Mouse (Mus musculus) myocyte (in vitro differentiated cells): ENCODE measurements around the gene Cwc22.

Experiments
- CEBPB ChIP-seq: IDR thresholded peaks from 2 replicates; pipeline ENCODE4 v1.6.1; 2011; ENCODE audit warnings: mild to moderate bottlenecking, moderate library complexity; ENCODE audit not compliant: poor library complexity, insufficient read depth, severe bottlenecking
- E2F4 ChIP-seq: IDR thresholded peaks from one replicate; pipeline ENCODE4 v1.6.1; 2011; ENCODE audit warnings: mild to moderate bottlenecking, control low read depth, moderate library complexity; ENCODE audit not compliant: insufficient read depth
- MAX ChIP-seq: IDR thresholded peaks from one replicate; pipeline ENCODE4 v1.6.1; 2011; ENCODE audit warnings: low read depth, mild to moderate bottlenecking, control low read depth
- MYOD1 ChIP-seq, 3 experiments: IDR thresholded peaks; one replicate each; pipeline ENCODE4 v1.6.1; 2011; ENCODE audit warnings: control low read depth in 2 of 3, low read depth in 2 of 3, mild to moderate bottlenecking in 2 of 3, moderate library complexity in 1 of 3; ENCODE audit not compliant: insufficient read length in 2 of 3, control insufficient read depth in 1 of 3
- MYOG ChIP-seq, 3 experiments: IDR thresholded peaks; one replicate each; pipeline ENCODE4 v1.6.1; 2011; ENCODE audit warnings: control low read depth in 2 of 3, low read depth in 2 of 3, mild to moderate bottlenecking in 2 of 3; ENCODE audit not compliant: insufficient read length in 2 of 3, control insufficient read depth in 1 of 3, insufficient read depth in 1 of 3
- POLR2A ChIP-seq: IDR thresholded peaks from one replicate; pipeline ENCODE4 v1.6.1; 2011; ENCODE audit warnings: low read depth, mild to moderate bottlenecking, control low read depth, moderate library complexity; ENCODE audit not compliant: insufficient read length
- POLR2AphosphoS2 ChIP-seq: IDR thresholded peaks from one replicate; pipeline ENCODE4 v1.6.1; 2011; ENCODE audit warnings: low read depth, control low read depth; ENCODE audit not compliant: insufficient read length
- REST ChIP-seq: IDR thresholded peaks from one replicate; pipeline ENCODE4 v1.6.1; 2011; ENCODE audit warnings: mild to moderate bottlenecking, control low read depth, moderate library complexity; ENCODE audit not compliant: insufficient read depth, insufficient read length
- TCF12 ChIP-seq: IDR thresholded peaks from one replicate; pipeline ENCODE4 v1.6.1; 2011; ENCODE audit warnings: mild to moderate bottlenecking, control low read depth; ENCODE audit not compliant: poor library complexity, insufficient read depth, severe bottlenecking
- TCF3 ChIP-seq: IDR thresholded peaks from one replicate; pipeline ENCODE4 v1.6.1; 2011; ENCODE audit warnings: low read depth, control low read depth; ENCODE audit not compliant: insufficient read length
- USF1 ChIP-seq: IDR thresholded peaks from one replicate; pipeline ENCODE4 v1.6.1; 2011; ENCODE audit warnings: low read depth, mild to moderate bottlenecking, control low read depth, moderate library complexity

DNA sequence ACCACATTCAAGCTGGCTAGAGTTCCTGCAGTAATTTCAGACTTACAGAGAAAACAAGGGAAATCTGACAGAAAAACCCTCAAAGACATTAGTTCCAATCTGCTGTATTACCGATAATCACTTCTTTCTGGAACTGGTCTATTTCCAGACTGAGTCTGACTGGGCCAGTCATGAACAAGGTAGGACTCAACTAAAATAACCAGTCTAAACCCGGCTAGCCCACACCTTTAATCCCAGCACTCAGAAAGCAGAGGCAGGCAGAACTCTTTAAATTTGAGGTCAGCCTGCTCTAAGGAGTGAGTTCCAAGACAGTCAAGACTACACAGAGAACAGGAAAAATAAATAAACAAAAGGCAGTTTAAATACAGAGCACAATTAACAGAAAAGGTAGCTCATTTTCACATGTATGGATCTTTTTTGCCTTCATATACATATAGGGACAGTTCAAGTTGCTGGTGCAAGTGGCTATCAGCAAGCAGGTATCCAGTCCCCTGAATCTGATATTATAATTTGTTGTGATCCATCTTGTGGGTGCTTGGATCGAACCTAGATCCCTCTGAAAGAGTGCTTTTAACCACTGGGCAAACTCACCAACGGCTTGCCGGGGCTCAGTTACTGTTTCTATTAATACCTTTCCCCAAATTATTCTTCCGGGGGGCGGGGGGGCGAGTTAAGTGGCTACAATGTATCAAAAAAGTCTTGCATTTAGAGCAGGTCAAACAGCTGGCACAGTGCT, 1.1 kb downstream of the Cwc22 start:
- TF ChIP-seq POLR2A (no peak), CEBPB (no peak), USF1 (no peak), TCF12 (no peak), POLR2AphosphoS2 (no peak), MAX (no peak), MYOG (IDR thresholded peaks at IDR 0.05; ENCODE audit: control insufficient read depth in 1 of 3, insufficient read depth in 1 of 3, insufficient read length in 2 of 3, low read depth in 2 of 3) (no peak), E2F4 (no peak), MYOD1 (IDR thresholded peaks at IDR 0.05; ENCODE audit: control insufficient read depth in 1 of 3, insufficient read length in 2 of 3, low read depth in 2 of 3) (no peak), TCF3 (no peak), REST (no peak)
